In genomic region chr19:44987851-44988250, GRCm38 (mm10) we compare ENCODE assay signal across 17 mouse cellular contexts. TPM values are rescaled to one million over a fixed set of nuclear protein-coding genes. Genes with fewer than 3 reads are reported as not detected.
DNase-seq lines count a peak whose midpoint lies in the region; ATAC-seq and TF ChIP-seq lines count a peak whose summit lies in the region.
"Had no signal": no experiment of that assay in that cellular context is flagged by ENCODE, and none has a peak within 500 bp of the region (broad histone marks: within the 10 kb centered on the region; RNA-seq: fewer than 3 reads in every experiment).

No protein-coding gene starts in this region.

- 0 out of 2 replicates have a peak overlapping the region, but pooled peaks have one; percentile 80 for H3K4me2 ChIP-seq in hindbrain, embryonic 14.5 days (replicated peaks)
- H3K4me2 ChIP-seq in hindbrain, embryonic 13.5 days: no peak overlapping the region
- H3K4me2 ChIP-seq in midbrain, postnatal 0 days (ENCODE audit: low read depth, low read length, poor library complexity, severe bottlenecking): peak overlapping the region; percentile 81; the same call in 1 of the 2 replicates
- H3K4me2 ChIP-seq in midbrain, embryonic 16.5 days (ENCODE audit: low read length): no peak overlapping the region

- H3K4me3 ChIP-seq in hindbrain, embryonic 14.5 days (replicated peaks; ENCODE audit: low read length): no peak overlapping the region
- H3K4me3 ChIP-seq in hindbrain, embryonic 13.5 days: no peak overlapping the region
- H3K4me3 ChIP-seq in midbrain, postnatal 0 days (ENCODE audit: low read depth, low read length): no peak overlapping the region
- H3K4me3 ChIP-seq in midbrain, embryonic 16.5 days (ENCODE audit: low read depth, low read length): no peak overlapping the region

- DNase-seq in hindbrain, embryonic 14.5 days (ENCODE audit: low spot score): no peak
- DNase-seq in midbrain, postnatal 0 days (ENCODE audit: low spot score): no peak
- DNase-seq in layer of hippocampus, adult 8-10 months (ENCODE audit: low spot score in 2 of 2): peak; percentile 56 to 66
- peak; percentile 85 for DNase-seq in telencephalon, adult 2 months (ENCODE audit: low read depth, low spot score)
- no peak for DNase-seq in gastrocnemius, adult 8-10 months (ENCODE audit: low spot score in 2 of 2)
- DNase-seq: cerebellum, adult 8-10 months; gastrocnemius, postnatal 14 days; kidney, adult 2 months; kidney, postnatal 36 days; lung, postnatal 4 days; midbrain, embryonic 14.5 days; thymus, adult 18-20 months had no signal

- ATAC-seq in hindbrain, embryonic 14.5 days (ENCODE audit: low FRiP score): no peak
- no peak for ATAC-seq in hindbrain, embryonic 13.5 days (ENCODE audit: low FRiP score)
- ATAC-seq in midbrain, postnatal 0 days (ENCODE audit: low FRiP score): no peak
- ATAC-seq in midbrain, embryonic 16.5 days: no peak

- peaks cover 29% of the 10 kb centered on the region for H3K4me1 ChIP-seq in hindbrain, embryonic 14.5 days (replicated peaks; ENCODE audit: control insufficient read depth, insufficient read depth, low read length)
- H3K4me1 ChIP-seq in hindbrain, embryonic 13.5 days (replicated peaks): peaks cover 40% of the 10 kb centered on the region
- H3K4me1 ChIP-seq in midbrain, postnatal 0 days (ENCODE audit: insufficient read depth, low read length): peaks cover 10% of the 10 kb centered on the region
- peaks cover 16% of the 10 kb centered on the region for H3K4me1 ChIP-seq in midbrain, embryonic 16.5 days (ENCODE audit: control insufficient read depth, insufficient read depth, low read length)

- H3K27me3 ChIP-seq in hindbrain, embryonic 14.5 days (ENCODE audit: control insufficient read depth, insufficient read depth, low read length): no peaks in the 10 kb centered on the region
- H3K27me3 ChIP-seq in hindbrain, embryonic 13.5 days: 0 out of 2 replicates have a peak, but pooled peaks cover 6% of the 10 kb centered on the region
- no peaks in the 10 kb centered on the region for H3K27me3 ChIP-seq in midbrain, postnatal 0 days (ENCODE audit: insufficient read depth, low read length)
- H3K27me3 ChIP-seq in midbrain, embryonic 16.5 days (ENCODE audit: control insufficient read depth, insufficient read depth, low read depth, low read length): no peaks in the 10 kb centered on the region
- H3K27me3 ChIP-seq: CH12.LX; limb, embryonic 12.5 days had no signal

- H3K27ac ChIP-seq in hindbrain, embryonic 14.5 days: peak overlapping the region; percentile 72; the same call in 1 of the 2 replicates
- H3K27ac ChIP-seq in hindbrain, embryonic 13.5 days: no peak overlapping the region
- H3K27ac ChIP-seq in midbrain, postnatal 0 days (ENCODE audit: low read depth, low read length): no peak overlapping the region
- no peak overlapping the region for H3K27ac ChIP-seq in midbrain, embryonic 16.5 days (ENCODE audit: low read length)

- H3K36me3 ChIP-seq in hindbrain, embryonic 14.5 days (replicated peaks; ENCODE audit: control insufficient read depth, insufficient read depth): peaks cover 12% of the 10 kb centered on the region; the same call in 1 of the 2 replicates
- peaks cover 13% of the 10 kb centered on the region for H3K36me3 ChIP-seq in hindbrain, embryonic 13.5 days
- H3K36me3 ChIP-seq in midbrain, postnatal 0 days (ENCODE audit: insufficient read depth, low read length): peaks cover 6% of the 10 kb centered on the region
- H3K36me3 ChIP-seq in midbrain, embryonic 16.5 days (ENCODE audit: control insufficient read depth, insufficient read depth, low read length): no peaks in the 10 kb centered on the region

- no peak for TF ChIP-seq CTCF in midbrain, postnatal 0 days (IDR thresholded peaks at IDR 0.05)

- WGBS in hindbrain, embryonic 14.5 days: 65% methylated on average over 6 of the region's 6 CpGs
- WGBS in hindbrain, embryonic 13.5 days: 54% methylated on average over 6 of the region's 6 CpGs
- 60% methylated on average over 6 of the region's 6 CpGs for WGBS in midbrain, postnatal 0 days
- 54% methylated on average over 6 of the region's 6 CpGs for WGBS in midbrain, embryonic 16.5 days

- no peaks in the 10 kb centered on the region for H3K9me3 ChIP-seq in hindbrain, embryonic 14.5 days (ENCODE audit: control insufficient read depth, low read length)
- H3K9me3 ChIP-seq in hindbrain, embryonic 13.5 days: no peaks in the 10 kb centered on the region
- no peaks in the 10 kb centered on the region for H3K9me3 ChIP-seq in midbrain, postnatal 0 days (ENCODE audit: low read length)
- no peaks in the 10 kb centered on the region for H3K9me3 ChIP-seq in midbrain, embryonic 16.5 days (replicated peaks; ENCODE audit: control insufficient read depth, low read length, poor library complexity, severe bottlenecking)
- H3K9me3 ChIP-seq: heart, embryonic 12.5 days; limb, embryonic 12.5 days had no signal

- no peak overlapping the region; the same call in 1 of the 2 replicates for H3K9ac ChIP-seq in hindbrain, embryonic 14.5 days
- H3K9ac ChIP-seq in hindbrain, embryonic 13.5 days: no peak overlapping the region
- H3K9ac ChIP-seq in midbrain, postnatal 0 days (replicated peaks; ENCODE audit: low read length, poor library complexity, severe bottlenecking): no peak overlapping the region
- no peak overlapping the region for H3K9ac ChIP-seq in midbrain, embryonic 16.5 days (ENCODE audit: low read depth, low read length)
- H3K9ac ChIP-seq: heart, embryonic 12.5 days; limb, embryonic 12.5 days had no signal

RNA-seq across cellular contexts. Expression of gene Sema4g, which starts 1.1 kb away (rescaled TPM):
- 19.4 and 19.5 TPM in 2 replicates for polyA plus RNA-seq in hindbrain, embryonic 14.5 days (2014; fragmentation: Nextera tagmentation; extraction: Ambion mirVana)
- 19.2 and 19.9 TPM in 2 replicates for polyA plus RNA-seq in hindbrain, embryonic 13.5 days (2015; fragmentation: Nextera tagmentation; extraction: Ambion mirVana)
- 63.2 and 74.8 TPM in 2 replicates for total RNA-seq in midbrain, postnatal 0 days (2014; rRNA removed)
- polyA plus RNA-seq in midbrain, postnatal 0 days (2015; fragmentation: Nextera tagmentation; extraction: Ambion mirVana): 17.5 and 18.7 TPM in 2 replicates
- 16.5 and 16.9 TPM in 2 replicates for polyA plus RNA-seq in midbrain, embryonic 16.5 days (2015; fragmentation: Nextera tagmentation; extraction: Ambion mirVana)
- 10 to 100 TPM; 25.4 to 27.7 (median 26.1) TPM for total RNA-seq in layer of hippocampus, adult 8-10 months (2022)
- total RNA-seq in gastrocnemius, adult 8-10 months (2022): under 1 TPM; 0.13 to 0.41 (median 0.21) TPM

RNA-seq across cellular contexts. Expression of gene Twnk, which starts 17.6 kb away (rescaled TPM):
- polyA plus RNA-seq in hindbrain, embryonic 14.5 days (2014; fragmentation: Nextera tagmentation; extraction: Ambion mirVana): 7.1 and 9.4 TPM in 2 replicates
- 16.0 and 17.0 TPM in 2 replicates for polyA plus RNA-seq in hindbrain, embryonic 13.5 days (2015; fragmentation: Nextera tagmentation; extraction: Ambion mirVana)
- total RNA-seq in midbrain, postnatal 0 days (2014; rRNA removed): 6.1 and 6.4 TPM in 2 replicates
- polyA plus RNA-seq in midbrain, postnatal 0 days (2015; fragmentation: Nextera tagmentation; extraction: Ambion mirVana): 6.8 and 7.1 TPM in 2 replicates
- 13.6 and 16.0 TPM in 2 replicates for polyA plus RNA-seq in midbrain, embryonic 16.5 days (2015; fragmentation: Nextera tagmentation; extraction: Ambion mirVana)
- total RNA-seq in layer of hippocampus, adult 8-10 months (2022): 10 to 100 TPM; 13.3 to 16.3 (median 14.8) TPM
- 10 to 100 TPM; 18.9 to 39.5 (median 21.9) TPM for total RNA-seq in gastrocnemius, adult 8-10 months (2022)

RNA-seq across cellular contexts. Expression of gene Mrpl43, which starts 18.4 kb away (rescaled TPM):
- polyA plus RNA-seq in hindbrain, embryonic 14.5 days (2014; fragmentation: Nextera tagmentation; extraction: Ambion mirVana): 75.8 and 85.4 TPM in 2 replicates
- polyA plus RNA-seq in hindbrain, embryonic 13.5 days (2015; fragmentation: Nextera tagmentation; extraction: Ambion mirVana): 91.6 and 93.6 TPM in 2 replicates
- 55.7 and 87.6 TPM in 2 replicates for total RNA-seq in midbrain, postnatal 0 days (2014; rRNA removed)
- polyA plus RNA-seq in midbrain, postnatal 0 days (2015; fragmentation: Nextera tagmentation; extraction: Ambion mirVana): 98.8 and 105 TPM in 2 replicates
- 88.6 and 92.9 TPM in 2 replicates for polyA plus RNA-seq in midbrain, embryonic 16.5 days (2015; fragmentation: Nextera tagmentation; extraction: Ambion mirVana)
- 10 to 100 TPM; 31.8 to 45.4 (median 39.1) TPM for total RNA-seq in layer of hippocampus, adult 8-10 months (2022)
- 10 to 100 TPM; 30.2 to 36.4 (median 34.1) TPM for total RNA-seq in gastrocnemius, adult 8-10 months (2022)

RNA-seq across cellular contexts. Expression of gene Lzts2, which starts 26.4 kb away (rescaled TPM):
- 18.8 and 20.1 TPM in 2 replicates for polyA plus RNA-seq in hindbrain, embryonic 14.5 days (2014; fragmentation: Nextera tagmentation; extraction: Ambion mirVana)
- polyA plus RNA-seq in hindbrain, embryonic 13.5 days (2015; fragmentation: Nextera tagmentation; extraction: Ambion mirVana): 23.4 and 24.1 TPM in 2 replicates
- total RNA-seq in midbrain, postnatal 0 days (2014; rRNA removed): 32.8 and 40.4 TPM in 2 replicates
- 12.9 TPM in 2 replicates for polyA plus RNA-seq in midbrain, postnatal 0 days (2015; fragmentation: Nextera tagmentation; extraction: Ambion mirVana)
- polyA plus RNA-seq in midbrain, embryonic 16.5 days (2015; fragmentation: Nextera tagmentation; extraction: Ambion mirVana): 15.5 and 17.2 TPM in 2 replicates
- 10 to 100 TPM; 31.0 to 38.3 (median 33.3) TPM for total RNA-seq in layer of hippocampus, adult 8-10 months (2022)
- 10 to 100 TPM; 17.9 to 25.9 (median 20.5) TPM for total RNA-seq in gastrocnemius, adult 8-10 months (2022)

RNA-seq across cellular contexts. Expression of gene Slf2, which starts 56.9 kb away (rescaled TPM):
- 33.1 and 34.8 TPM in 2 replicates for polyA plus RNA-seq in hindbrain, embryonic 14.5 days (2014; fragmentation: Nextera tagmentation; extraction: Ambion mirVana)
- 29.8 and 30.5 TPM in 2 replicates for polyA plus RNA-seq in hindbrain, embryonic 13.5 days (2015; fragmentation: Nextera tagmentation; extraction: Ambion mirVana)
- total RNA-seq in midbrain, postnatal 0 days (2014; rRNA removed): 26.8 and 43.3 TPM in 2 replicates
- 20.9 and 22.6 TPM in 2 replicates for polyA plus RNA-seq in midbrain, postnatal 0 days (2015; fragmentation: Nextera tagmentation; extraction: Ambion mirVana)
- 30.3 and 35.7 TPM in 2 replicates for polyA plus RNA-seq in midbrain, embryonic 16.5 days (2015; fragmentation: Nextera tagmentation; extraction: Ambion mirVana)
- total RNA-seq in layer of hippocampus, adult 8-10 months (2022): 10 to 100 TPM; 37.3 to 50.4 (median 42.3) TPM
- 10 to 100 TPM; 10.9 to 13.7 (median 11.0) TPM for total RNA-seq in gastrocnemius, adult 8-10 months (2022)

Comparison
In these comparisons a context has a peak if more than half of its experiments do, and no peak if none do; other contexts are left out.
1. H3K4me2 ChIP-seq: peak in hindbrain, embryonic 14.5 days (single experiment) and midbrain, postnatal 0 days (single experiment); none in hindbrain, embryonic 13.5 days (single experiment) and midbrain, embryonic 16.5 days (single experiment).
2. DNase-seq: peak in layer of hippocampus, adult 8-10 months (2 of 2) and telencephalon, adult 2 months (single experiment); none in hindbrain, embryonic 14.5 days (single experiment), midbrain, postnatal 0 days (single experiment) and gastrocnemius, adult 8-10 months (0 of 2).